ENCODE assay signal across 8 mouse cellular contexts in genomic region chr8:84984294-84985048, GRCm38 (mm10). TPM values are rescaled to one million over a fixed set of nuclear protein-coding genes. Genes with fewer than 3 reads are reported as not detected.
DNase-seq lines count a peak whose midpoint lies in the region; ATAC-seq and TF ChIP-seq lines count a peak whose summit lies in the region.

No protein-coding gene starts in this region.

- H3K27me3 ChIP-seq in erythroblast, embryonic 14.5 days (ENCODE audit: control insufficient read depth), result no peaks in the 10 kb centered on the region
- peaks cover 94% of the 10 kb centered on the region for H3K27me3 ChIP-seq in hindbrain, embryonic 10.5 days (ENCODE audit: insufficient read depth, poor library complexity, severe bottlenecking)
- H3K27me3 ChIP-seq in limb, embryonic 12.5 days, result peaks cover 17% of the 10 kb centered on the region
- 0 out of 2 replicates have a peak, but pooled peaks cover 9% of the 10 kb centered on the region for H3K27me3 ChIP-seq in midbrain, embryonic 14.5 days (ENCODE audit: control insufficient read depth, insufficient read depth, low read length)

- peak overlapping the region; percentile 66 for H3K4me3 ChIP-seq in erythroblast, embryonic 14.5 days (replicated peaks)
- no peak overlapping the region for H3K4me3 ChIP-seq in bone marrow, adult 2 months (replicated peaks; ENCODE audit: control insufficient read depth, low read depth, low read length)
- peak overlapping the region; percentile 66 for H3K4me3 ChIP-seq in hindbrain, embryonic 10.5 days
- H3K4me3 ChIP-seq in limb, embryonic 12.5 days (replicated peaks), result no peak overlapping the region
- H3K4me3 ChIP-seq in midbrain, embryonic 14.5 days (replicated peaks; ENCODE audit: low read depth, low read length), result no peak overlapping the region

- peaks cover 86% of the 10 kb centered on the region for H3K4me1 ChIP-seq in erythroblast, embryonic 14.5 days (ENCODE audit: control insufficient read depth)
- peaks cover 16% of the 10 kb centered on the region for H3K4me1 ChIP-seq in bone marrow, adult 2 months (ENCODE audit: control insufficient read depth, insufficient read depth, low read length)
- peaks cover 65% of the 10 kb centered on the region for H3K4me1 ChIP-seq in hindbrain, embryonic 10.5 days (replicated peaks)
- peaks cover 56% of the 10 kb centered on the region for H3K4me1 ChIP-seq in limb, embryonic 12.5 days (replicated peaks)
- peaks cover 34% of the 10 kb centered on the region for H3K4me1 ChIP-seq in midbrain, embryonic 14.5 days (ENCODE audit: control insufficient read depth, insufficient read depth, low read length)

- no peak for TF ChIP-seq POLR2A in bone marrow, adult 2 months (IDR thresholded peaks at IDR 0.05; ENCODE audit: borderline replicate concordance, control insufficient read depth, low read depth, low read length)

- TF ChIP-seq CTCF in bone marrow, adult 2 months (IDR thresholded peaks at IDR 0.05; ENCODE audit: control insufficient read depth, insufficient read depth, low read length), result no peak

- peak overlapping the region; percentile 88 for H3K27ac ChIP-seq in bone marrow, adult 2 months (ENCODE audit: control insufficient read depth, insufficient read depth, low read depth, low read length, poor library complexity)
- H3K27ac ChIP-seq in hindbrain, embryonic 10.5 days, result peak overlapping the region; percentile 84
- H3K27ac ChIP-seq in limb, embryonic 12.5 days, result peak overlapping the region; percentile 45; the same call in 1 of the 2 replicates
- H3K27ac ChIP-seq in midbrain, embryonic 14.5 days (replicated peaks; ENCODE audit: low read depth, low read length), result peak overlapping the region; percentile 49; the same call in 1 of the 2 replicates

- DNase-seq in hindbrain, embryonic 10.5 days (ENCODE audit: low spot score), result peak; percentile 25
- DNase-seq in midbrain, embryonic 14.5 days, result no peak
- DNase-seq in testis, postnatal 10 days (ENCODE audit: low spot score), result no peak

- no peak for ATAC-seq in erythroblast, adult 5-6 weeks (replicated peaks; ENCODE audit: low FRiP score, poor library complexity, severe bottlenecking)
- ATAC-seq in limb, embryonic 12.5 days (ENCODE audit: insufficient number of reproducible peaks, insufficient read depth, low FRiP score, low TSS enrichment, low read depth), result no peak
- ATAC-seq in midbrain, embryonic 14.5 days (ENCODE audit: low FRiP score, low TSS enrichment), result no peak
- no peak for ATAC-seq in inflammation-experienced regulatory T-cells, adult 6 months

- WGBS in bone marrow, adult 2 months, result 35% methylated on average over 16 of the region's 16 CpGs
- 9% methylated on average over 16 of the region's 16 CpGs for WGBS in hindbrain, embryonic 10.5 days
- 5% methylated on average over 16 of the region's 16 CpGs for WGBS in limb, embryonic 12.5 days
- 16% methylated on average over 16 of the region's 16 CpGs for WGBS in midbrain, embryonic 14.5 days

- H3K4me2 ChIP-seq in limb, embryonic 12.5 days, result peak overlapping the region; percentile 99
- H3K4me2 ChIP-seq in midbrain, embryonic 14.5 days (ENCODE audit: low read length), result peak overlapping the region; percentile 99

- H3K9me3 ChIP-seq in erythroblast, embryonic 14.5 days (ENCODE audit: control insufficient read depth, low read length), result no peaks in the 10 kb centered on the region
- no peaks in the 10 kb centered on the region for H3K9me3 ChIP-seq in hindbrain, embryonic 10.5 days
- no peaks in the 10 kb centered on the region for H3K9me3 ChIP-seq in limb, embryonic 12.5 days
- H3K9me3 ChIP-seq in midbrain, embryonic 14.5 days (ENCODE audit: control insufficient read depth, low read length), result no peaks in the 10 kb centered on the region

- H3K9ac ChIP-seq in limb, embryonic 12.5 days (replicated peaks), result 0 out of 2 replicates have a peak overlapping the region, but pooled peaks have one; percentile 58
- peak overlapping the region; percentile 50; the same call in 1 of the 2 replicates for H3K9ac ChIP-seq in midbrain, embryonic 14.5 days (replicated peaks; ENCODE audit: low read length)

- no peaks in the 10 kb centered on the region for H3K36me3 ChIP-seq in erythroblast, embryonic 14.5 days (ENCODE audit: control insufficient read depth)
- no peaks in the 10 kb centered on the region for H3K36me3 ChIP-seq in hindbrain, embryonic 10.5 days
- no peaks in the 10 kb centered on the region for H3K36me3 ChIP-seq in limb, embryonic 12.5 days
- H3K36me3 ChIP-seq in midbrain, embryonic 14.5 days (ENCODE audit: control insufficient read depth, insufficient read depth, low read length), result no peaks in the 10 kb centered on the region

RNA-seq across cellular contexts. Expression of gene Hook2, which starts 5.9 kb away (rescaled TPM):
- 0.46 and 0.58 TPM in 2 replicates for polyA plus RNA-seq in erythroblast, embryonic 14.5 days (2012)
- 1.9 and 5.0 TPM in 2 replicates for total RNA-seq in erythroblast, adult 5-6 weeks (2015; ENCODE audit: low replicate concordance)
- 1.6 and 6.1 TPM in 2 replicates for total RNA-seq in erythroblast, adult 5-6 weeks (2017; ENCODE audit: low replicate concordance)
- polyA plus RNA-seq in bone marrow, adult 2 months (2011; ENCODE audit: insufficient read depth, insufficient read length, low replicate concordance, missing spikeins), result 3.5 and 7.3 TPM in 2 replicates
- polyA plus RNA-seq in hindbrain, embryonic 10.5 days (2016; fragmentation: Nextera tagmentation; extraction: Ambion mirVana), result 14.5 and 16.8 TPM in 2 replicates
- polyA plus RNA-seq in limb, embryonic 12.5 days (2016; fragmentation: Nextera tagmentation; extraction: Ambion mirVana), result 19.3 and 19.7 TPM in 2 replicates
- 25.8 and 31.4 TPM in 2 replicates for polyA plus RNA-seq in midbrain, embryonic 14.5 days (2014; fragmentation: Nextera tagmentation; extraction: Ambion mirVana)
- polyA plus RNA-seq in inflammation-experienced regulatory T-cells, adult 6 months (2017; shearing (Covaris generic)), result 1 to 10 TPM; 2.2 to 4.9 (median 4.6) TPM

RNA-seq across cellular contexts. Expression of gene Junb, which starts 6.0 kb away (rescaled TPM):
- 9.6 and 10.3 TPM in 2 replicates for polyA plus RNA-seq in erythroblast, embryonic 14.5 days (2012)
- 6.1 and 6.7 TPM in 2 replicates for total RNA-seq in erythroblast, adult 5-6 weeks (2015; ENCODE audit: low replicate concordance)
- 15.5 and 16.1 TPM in 2 replicates for total RNA-seq in erythroblast, adult 5-6 weeks (2017; ENCODE audit: low replicate concordance)
- 11.1 and 18.4 TPM in 2 replicates for polyA plus RNA-seq in bone marrow, adult 2 months (2011; ENCODE audit: insufficient read depth, insufficient read length, low replicate concordance, missing spikeins)
- 6.5 and 8.7 TPM in 2 replicates for polyA plus RNA-seq in hindbrain, embryonic 10.5 days (2016; fragmentation: Nextera tagmentation; extraction: Ambion mirVana)
- 7.6 and 10.5 TPM in 2 replicates for polyA plus RNA-seq in limb, embryonic 12.5 days (2016; fragmentation: Nextera tagmentation; extraction: Ambion mirVana)
- 4.3 and 5.7 TPM in 2 replicates for polyA plus RNA-seq in midbrain, embryonic 14.5 days (2014; fragmentation: Nextera tagmentation; extraction: Ambion mirVana)
- polyA plus RNA-seq in inflammation-experienced regulatory T-cells, adult 6 months (2017; shearing (Covaris generic)), result 10 to 100 TPM; 28.1 to 33.6 (median 33.1) TPM

RNA-seq across cellular contexts. Expression of gene Rnaseh2a, which starts 14.9 kb away (rescaled TPM):
- polyA plus RNA-seq in erythroblast, embryonic 14.5 days (2012), result 162 and 179 TPM in 2 replicates
- total RNA-seq in erythroblast, adult 5-6 weeks (2015; ENCODE audit: low replicate concordance), result 31.8 and 67.2 TPM in 2 replicates
- 37.4 and 37.9 TPM in 2 replicates for total RNA-seq in erythroblast, adult 5-6 weeks (2017; ENCODE audit: low replicate concordance)
- 40.8 and 54.9 TPM in 2 replicates for polyA plus RNA-seq in bone marrow, adult 2 months (2011; ENCODE audit: insufficient read depth, insufficient read length, low replicate concordance, missing spikeins)
- polyA plus RNA-seq in hindbrain, embryonic 10.5 days (2016; fragmentation: Nextera tagmentation; extraction: Ambion mirVana), result 137 and 146 TPM in 2 replicates
- polyA plus RNA-seq in limb, embryonic 12.5 days (2016; fragmentation: Nextera tagmentation; extraction: Ambion mirVana), result 105 and 122 TPM in 2 replicates
- polyA plus RNA-seq in midbrain, embryonic 14.5 days (2014; fragmentation: Nextera tagmentation; extraction: Ambion mirVana), result 51.7 and 54.4 TPM in 2 replicates
- 10 to 100 TPM; 57.0 to 88.9 (median 72.8) TPM for polyA plus RNA-seq in inflammation-experienced regulatory T-cells, adult 6 months (2017; shearing (Covaris generic))

RNA-seq across cellular contexts. Expression of gene Prdx2, which starts 15.1 kb away (rescaled TPM):
- polyA plus RNA-seq in erythroblast, embryonic 14.5 days (2012), result 111 and 222 TPM in 2 replicates
- total RNA-seq in erythroblast, adult 5-6 weeks (2015; ENCODE audit: low replicate concordance), result 1,192 and 1,430 TPM in 2 replicates
- total RNA-seq in erythroblast, adult 5-6 weeks (2017; ENCODE audit: low replicate concordance), result 2,193 and 2,235 TPM in 2 replicates
- 1,113 and 1,804 TPM in 2 replicates for polyA plus RNA-seq in bone marrow, adult 2 months (2011; ENCODE audit: insufficient read depth, insufficient read length, low replicate concordance, missing spikeins)
- polyA plus RNA-seq in hindbrain, embryonic 10.5 days (2016; fragmentation: Nextera tagmentation; extraction: Ambion mirVana), result 1,241 and 1,456 TPM in 2 replicates
- polyA plus RNA-seq in limb, embryonic 12.5 days (2016; fragmentation: Nextera tagmentation; extraction: Ambion mirVana), result 1,079 and 1,120 TPM in 2 replicates
- polyA plus RNA-seq in midbrain, embryonic 14.5 days (2014; fragmentation: Nextera tagmentation; extraction: Ambion mirVana), result 1,531 and 1,588 TPM in 2 replicates
- 100 to 1,000 TPM; 232 to 340 (median 290) TPM for polyA plus RNA-seq in inflammation-experienced regulatory T-cells, adult 6 months (2017; shearing (Covaris generic))

RNA-seq across cellular contexts. Expression of gene Gm49661, which starts 15.2 kb away (rescaled TPM):
- polyA plus RNA-seq in erythroblast, embryonic 14.5 days (2012), result not detected in 2 replicates
- not detected in 2 replicates for total RNA-seq in erythroblast, adult 5-6 weeks (2015; ENCODE audit: low replicate concordance)
- total RNA-seq in erythroblast, adult 5-6 weeks (2017; ENCODE audit: low replicate concordance), result not detected in 2 replicates
- not detected in 2 replicates for polyA plus RNA-seq in bone marrow, adult 2 months (2011; ENCODE audit: insufficient read depth, insufficient read length, low replicate concordance, missing spikeins)
- not detected in 2 replicates for polyA plus RNA-seq in hindbrain, embryonic 10.5 days (2016; fragmentation: Nextera tagmentation; extraction: Ambion mirVana)
- not detected in 2 replicates for polyA plus RNA-seq in limb, embryonic 12.5 days (2016; fragmentation: Nextera tagmentation; extraction: Ambion mirVana)
- polyA plus RNA-seq in midbrain, embryonic 14.5 days (2014; fragmentation: Nextera tagmentation; extraction: Ambion mirVana), result not detected in 2 replicates
- not detected for polyA plus RNA-seq in inflammation-experienced regulatory T-cells, adult 6 months (2017; shearing (Covaris generic))

Comparison
In these comparisons a context has a peak if more than half of its experiments do, and no peak if none do; other contexts are left out.
1. H3K4me3 ChIP-seq: peak in erythroblast, embryonic 14.5 days (single experiment) and hindbrain, embryonic 10.5 days (single experiment); none in bone marrow, adult 2 months (single experiment), limb, embryonic 12.5 days (single experiment) and midbrain, embryonic 14.5 days (single experiment).
2. Peak in every context shown above with its lines, with median percentiles within 50 percentile points of each other: H3K27ac ChIP-seq.